Mouse (Mus musculus) gastrocnemius, postnatal 25 days (tissue): ENCODE measurements at regions not wholly inside any gene's neighbourhood (a gene's known extent, or its start where the extent isn't known, plus 50 kb on each side); places are given as distances from the start of the nearest gene placed in this dataset.
A peak's percentile ranks its signal among the peaks of the same experiment; 100 is the strongest.
"Not testable (repeated sequence)": the region's sequence is repeated elsewhere in the genome, so short reads cannot be mapped to it uniquely, and the experiment has no call there.

Experiments used
- DNase-seq: peaks from one replicate; pipeline ENCODE4 v3.0.0; 2022

GRCm38 (mm10) chr10:38704762-38705130 is 116.8 kb downstream of the Rfpl4b start:
- not testable (repeated sequence) for DNase-seq

GRCm38 (mm10) chr10:38703954-38704761 is 117.4 kb downstream of the Rfpl4b start:
- peak; percentile 8 for DNase-seq

- no peak for DNase-seq
Observed at GRCm38 (mm10) chr10:38677453-38677852, 144.1 kb downstream of the Rfpl4b start.

GRCm38 (mm10) chr10:38668610-38669009 is 153.0 kb downstream of the Rfpl4b start:
- no peak for DNase-seq

GRCm38 (mm10) chr10:38667841-38668240 is 153.7 kb downstream of the Rfpl4b start:
- DNase-seq: no peak

- DNase-seq: no peak
Observed at GRCm38 (mm10) chr10:38635695-38636094, 185.9 kb downstream of the Rfpl4b start.

GRCm38 (mm10) chr10:38629907-38630505 is 191.6 kb downstream of the Rfpl4b start:
- no peak for DNase-seq

GRCm38 (mm10) chr10:38623399-38623798 is 198.2 kb downstream of the Rfpl4b start:
- no peak for DNase-seq

- DNase-seq: no peak
Observed at GRCm38 (mm10) chr10:38609606-38610510, 211.7 kb downstream of the Rfpl4b start.

GRCm38 (mm10) chr10:38586061-38586460 is 235.5 kb downstream of the Rfpl4b start:
- no peak for DNase-seq

GRCm38 (mm10) chr10:38575726-38576125 is 245.9 kb downstream of the Rfpl4b start:
- no peak for DNase-seq

GRCm38 (mm10) chr10:38573728-38574127 is 247.9 kb downstream of the Rfpl4b start:
- no peak for DNase-seq

- no peak for DNase-seq
Observed at GRCm38 (mm10) chr10:38573146-38573545, 248.4 kb downstream of the Rfpl4b start.

- no peak for DNase-seq
Observed at GRCm38 (mm10) chr10:38567270-38567669, 254.3 kb downstream of the Rfpl4b start.

- no peak for DNase-seq
Observed at GRCm38 (mm10) chr10:38566361-38566760, 255.2 kb downstream of the Rfpl4b start.

GRCm38 (mm10) chr10:38555040-38555439 is 266.5 kb downstream of the Rfpl4b start:
- no peak for DNase-seq

- peak; percentile 15 for DNase-seq
Observed at GRCm38 (mm10) chr10:38553688-38554680, 267.6 kb downstream of the Rfpl4b start.

GRCm38 (mm10) chr10:38553326-38553687 is 268.3 kb downstream of the Rfpl4b start:
- DNase-seq: no peak

- DNase-seq: no peak
Observed at GRCm38 (mm10) chr10:38552350-38553076, 269.1 kb downstream of the Rfpl4b start.

- no peak for DNase-seq
Observed at GRCm38 (mm10) chr10:38540031-38540430, 281.5 kb downstream of the Rfpl4b start.

GRCm38 (mm10) chr10:38538766-38539165 is 282.8 kb downstream of the Rfpl4b start:
- DNase-seq: no peak
